9 mouse cellular contexts compared by ENCODE assay signal in genomic region chr13:49189970-49190870, GRCm38 (mm10). TPM values are rescaled to one million over a fixed set of nuclear protein-coding genes. Genes with fewer than 3 reads are reported as not detected.
DNase-seq lines count a peak whose midpoint lies in the region; ATAC-seq and TF ChIP-seq lines count a peak whose summit lies in the region.
"Had no signal": no experiment of that assay in that cellular context is flagged by ENCODE, and none has a peak within 500 bp of the region (broad histone marks: within the 10 kb centered on the region; RNA-seq: fewer than 3 reads in every experiment).

No protein-coding gene starts in this region.

- TF ChIP-seq CTCF in spleen, adult 2 months (IDR thresholded peaks at IDR 0.05; ENCODE audit: extremely low read depth, insufficient read depth, insufficient read length, insufficient replicate concordance), result no peak
- TF ChIP-seq CTCF in cerebellum, adult 2 months (IDR thresholded peaks at IDR 0.05; ENCODE audit: borderline replicate concordance, insufficient read depth, low read depth, low read length), result no peak

- H3K36me3 ChIP-seq in spleen, adult 2 months (ENCODE audit: control insufficient read depth, insufficient read depth, low read length), result no peaks in the 10 kb centered on the region
- no peaks in the 10 kb centered on the region for H3K36me3 ChIP-seq in liver, embryonic 16.5 days (ENCODE audit: control insufficient read depth, insufficient read depth)

- peak overlapping the region; percentile 19; the same call in 1 of the 2 replicates for H3K4me2 ChIP-seq in liver, embryonic 16.5 days (ENCODE audit: low read depth, low read length)

- TF ChIP-seq POLR2A in spleen, adult 2 months (IDR thresholded peaks at IDR 0.05; ENCODE audit: low read depth, low read length), result no peak
- TF ChIP-seq POLR2A in cerebellum, adult 2 months (IDR thresholded peaks at IDR 0.05; ENCODE audit: borderline replicate concordance, insufficient read depth, low read length), result no peak

- H3K4me1 ChIP-seq in spleen, adult 2 months (ENCODE audit: control insufficient read depth, insufficient read depth, insufficient read length), result peaks cover 13% of the 10 kb centered on the region; the same call in 1 of the 2 replicates
- H3K4me1 ChIP-seq in liver, embryonic 16.5 days (ENCODE audit: control insufficient read depth, low read depth, low read length), result peaks cover 47% of the 10 kb centered on the region
- H3K4me1 ChIP-seq in cerebellum, adult 2 months (ENCODE audit: control insufficient read depth, insufficient read depth, low read length), result peaks cover 15% of the 10 kb centered on the region

- no peak overlapping the region for H3K4me3 ChIP-seq in spleen, adult 2 months (ENCODE audit: extremely low read depth, insufficient read depth, insufficient read length)
- H3K4me3 ChIP-seq in liver, embryonic 16.5 days (ENCODE audit: low read depth, low read length), result no peak overlapping the region
- H3K4me3 ChIP-seq in cerebellum, adult 2 months (replicated peaks; ENCODE audit: insufficient read depth, low read depth, low read length), result no peak overlapping the region

- H3K27ac ChIP-seq in spleen, adult 2 months (ENCODE audit: insufficient read depth, low read length), result peak overlapping the region; percentile 2; the same call in 1 of the 2 replicates
- peak overlapping the region; percentile 71 for H3K27ac ChIP-seq in liver, embryonic 16.5 days (ENCODE audit: low read length)
- H3K27ac ChIP-seq in cerebellum, adult 2 months (ENCODE audit: insufficient read depth, low read length), result no peak overlapping the region

- H3K27me3 ChIP-seq in spleen, adult 2 months (ENCODE audit: control insufficient read depth, insufficient read depth, low read length), result no peaks in the 10 kb centered on the region
- no peaks in the 10 kb centered on the region for H3K27me3 ChIP-seq in liver, embryonic 16.5 days (ENCODE audit: control insufficient read depth, insufficient read depth, low read depth, low read length)
- H3K27me3 ChIP-seq in cerebellum, adult 2 months (ENCODE audit: control insufficient read depth, insufficient read depth, low read length), result no peaks in the 10 kb centered on the region

- 0 out of 2 replicates have a peak overlapping the region, but pooled peaks have one; percentile 2 for H3K9ac ChIP-seq in liver, embryonic 16.5 days (ENCODE audit: low read depth, low read length)

- WGBS in spleen, adult 2 months, result 59% methylated on average over 12 of the region's 12 CpGs
- WGBS in liver, embryonic 16.5 days (ENCODE audit: insufficient replicate concordance), result 25% methylated on average over 12 of the region's 12 CpGs
- WGBS in cerebellum, adult 2 months, result 64% methylated on average over 12 of the region's 12 CpGs

- H3K9me3 ChIP-seq in liver, embryonic 16.5 days (replicated peaks; ENCODE audit: control insufficient read depth, low read length), result no peaks in the 10 kb centered on the region

- DNase-seq in spleen, adult 2 months (ENCODE audit: low read depth in 1 of 2, low spot score in 2 of 2), result no peak
- no peak for DNase-seq in spleen, postnatal 10 days (ENCODE audit: low spot score in 2 of 2)
- DNase-seq in kidney, adult 18-20 months, result peak; percentile 82
- DNase-seq in right cerebral cortex, postnatal 4 days, result no peak
- DNase-seq in cerebellum, adult 2 months, result no peak
- DNase-seq: cerebellum, adult 11-12 months had no signal

- no peak for ATAC-seq in liver, embryonic 16.5 days (ENCODE audit: low read depth)
- no peak for ATAC-seq in megakaryocyte-erythroid progenitor cell, adult 5-6 weeks (replicated peaks; ENCODE audit: low FRiP score, low TSS enrichment, poor library complexity, severe bottlenecking)
- no peak for ATAC-seq in CD4-positive, CD25-positive, alpha-beta regulatory T cell, adult 4 months

RNA-seq across cellular contexts. Expression of gene Ninj1, which starts 2.9 kb away (rescaled TPM):
- polyA plus RNA-seq in spleen, adult 2 months (2012; rRNA removed), result 234 and 343 TPM in 2 replicates
- polyA plus RNA-seq in liver, embryonic 16.5 days (2015; fragmentation: Nextera tagmentation; extraction: Ambion mirVana), result 54.3 and 58.0 TPM in 2 replicates
- 34.5 and 36.1 TPM in 2 replicates for total RNA-seq in megakaryocyte-erythroid progenitor cell, adult 5-6 weeks (2014; fragmentation: Nextera tagmentation)
- total RNA-seq in megakaryocyte-erythroid progenitor cell, adult 5-6 weeks (2017), result 18.7 and 18.9 TPM in 2 replicates
- polyA plus RNA-seq in CD4-positive, CD25-positive, alpha-beta regulatory T cell, adult 4 months (2017; shearing (Covaris generic)), result 10 to 100 TPM; 24.5 to 27.4 TPM
- 87.5 and 91.1 TPM in 2 replicates for polyA plus RNA-seq in cerebellum, adult 2 months (2012; rRNA removed)

RNA-seq across cellular contexts. Expression of gene Card19, which starts 25.6 kb away (rescaled TPM):
- polyA plus RNA-seq in spleen, adult 2 months (2012; rRNA removed), result 79.4 and 106 TPM in 2 replicates
- polyA plus RNA-seq in liver, embryonic 16.5 days (2015; fragmentation: Nextera tagmentation; extraction: Ambion mirVana), result 16.4 and 18.2 TPM in 2 replicates
- total RNA-seq in megakaryocyte-erythroid progenitor cell, adult 5-6 weeks (2014; fragmentation: Nextera tagmentation), result 6.7 and 25.3 TPM in 2 replicates
- 11.8 and 16.6 TPM in 2 replicates for total RNA-seq in megakaryocyte-erythroid progenitor cell, adult 5-6 weeks (2017)
- 10 to 100 TPM; 49.7 to 55.4 TPM for polyA plus RNA-seq in CD4-positive, CD25-positive, alpha-beta regulatory T cell, adult 4 months (2017; shearing (Covaris generic))
- polyA plus RNA-seq in cerebellum, adult 2 months (2012; rRNA removed), result 53.3 and 57.1 TPM in 2 replicates

RNA-seq across cellular contexts. Expression of gene Wnk2, which starts 42.4 kb away (rescaled TPM):
- polyA plus RNA-seq in spleen, adult 2 months (2012; rRNA removed), result 0.62 and 0.87 TPM in 2 replicates
- polyA plus RNA-seq in liver, embryonic 16.5 days (2015; fragmentation: Nextera tagmentation; extraction: Ambion mirVana), result 0.08 and 0.15 TPM in 2 replicates
- total RNA-seq in megakaryocyte-erythroid progenitor cell, adult 5-6 weeks (2014; fragmentation: Nextera tagmentation), result 0.24 TPM in 1 of 2 replicates, not detected in the other
- not detected in 2 replicates for total RNA-seq in megakaryocyte-erythroid progenitor cell, adult 5-6 weeks (2017)
- polyA plus RNA-seq in CD4-positive, CD25-positive, alpha-beta regulatory T cell, adult 4 months (2017; shearing (Covaris generic)), result not detected
- 73.2 and 78.3 TPM in 2 replicates for polyA plus RNA-seq in cerebellum, adult 2 months (2012; rRNA removed)

RNA-seq across cellular contexts. Expression of gene Susd3, which starts 58.3 kb away (rescaled TPM):
- polyA plus RNA-seq in spleen, adult 2 months (2012; rRNA removed), result 49.7 and 58.1 TPM in 2 replicates
- polyA plus RNA-seq in liver, embryonic 16.5 days (2015; fragmentation: Nextera tagmentation; extraction: Ambion mirVana), result 1.1 and 2.0 TPM in 2 replicates
- 0.70 and 3.1 TPM in 2 replicates for total RNA-seq in megakaryocyte-erythroid progenitor cell, adult 5-6 weeks (2014; fragmentation: Nextera tagmentation)
- 1.6 TPM in 1 of 2 replicates, not detected in the other for total RNA-seq in megakaryocyte-erythroid progenitor cell, adult 5-6 weeks (2017)
- 10 to 100 TPM; 60.4 to 88.7 TPM for polyA plus RNA-seq in CD4-positive, CD25-positive, alpha-beta regulatory T cell, adult 4 months (2017; shearing (Covaris generic))
- 1.1 and 1.2 TPM in 2 replicates for polyA plus RNA-seq in cerebellum, adult 2 months (2012; rRNA removed)

Comparison
In these comparisons a context has a peak if more than half of its experiments do, and no peak if none do; other contexts are left out.
1. RNA of gene Wnk2, which starts 42.4 kb away (polyA plus RNA-seq): 73.2 to 78.3 TPM in cerebellum, adult 2 months; 0.62 to 0.87 TPM in spleen, adult 2 months, 0.08 to 0.15 TPM in liver, embryonic 16.5 days and not detected in CD4-positive, CD25-positive, alpha-beta regulatory T cell, adult 4 months; every median in the first group is over 10 times any median in the second.